Mouse (Mus musculus) heart, adult 18-20 months (tissue): Measurements from ENCODE around the gene Cebpzos. TPM values are rescaled to one million over a fixed set of nuclear protein-coding genes. Genes with fewer than 3 reads are reported as not detected.

Experiments used
- DNase-seq, 2 experiments: peaks; one replicate each; pipeline ENCODE4 v3.0.0; 2021 to 2022; ENCODE audit warnings: mixed read lengths in 1 of 2
- total RNA-seq, 2 experiments: library from RNA; stranded (reverse); gene quantifications; 2 replicates each; pipeline ENCODE4 v1.2.3; 2021

Gene Cebpzos
- total RNA-seq, 2 experiments from 2014 or later, result 69.4 to 71.8 TPM

DNA sequence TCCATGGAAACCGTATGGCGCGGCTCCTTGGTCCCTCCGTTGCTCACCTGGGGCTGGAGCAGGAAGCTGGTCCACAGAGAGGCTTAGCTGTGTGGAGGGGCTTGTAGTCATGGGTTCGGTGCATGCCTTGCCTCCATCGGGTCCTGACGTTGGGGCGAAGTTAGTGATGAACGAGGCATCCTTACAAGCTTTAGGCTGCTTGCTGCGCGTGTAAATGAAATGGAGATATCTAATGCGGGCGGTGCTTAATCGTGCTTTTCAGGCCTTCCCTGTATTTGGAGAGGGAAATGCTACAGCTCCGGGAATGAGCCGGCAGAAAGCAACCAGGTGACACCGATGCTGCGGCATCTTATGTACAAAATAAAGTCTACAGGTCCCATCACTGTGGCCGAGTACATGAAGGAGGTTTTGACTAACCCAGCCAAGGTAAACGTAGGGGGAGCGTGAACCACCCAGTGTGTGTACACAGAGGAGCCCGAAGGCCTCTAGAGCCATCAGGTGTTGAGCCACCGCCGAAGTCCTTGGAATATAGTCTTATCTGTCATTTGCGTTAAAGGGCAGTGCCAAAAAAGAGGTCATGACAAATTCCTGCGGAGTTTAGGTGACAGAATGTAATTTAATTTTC lies 21.0 kb downstream of the Cebpzos start:
- no peak for DNase-seq

DNA sequence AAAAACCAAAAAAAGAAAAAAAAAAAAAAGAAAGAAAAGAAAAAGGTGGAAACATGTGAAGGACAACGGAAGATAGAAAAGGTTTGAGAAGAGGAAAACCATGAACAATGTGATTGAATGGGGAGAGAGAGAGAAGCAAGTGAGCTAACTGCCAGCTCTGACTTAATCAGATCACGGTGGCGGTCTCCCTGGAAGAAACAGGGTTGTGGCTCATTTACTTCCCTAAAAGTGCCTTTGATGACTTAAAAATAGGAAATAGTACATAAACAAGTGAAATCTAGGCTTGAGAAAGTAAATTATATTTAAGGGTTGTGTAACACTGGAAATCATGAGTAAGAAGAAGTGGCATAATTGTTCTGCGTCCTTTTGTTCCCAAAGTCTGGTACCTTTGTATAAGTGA lies 22.6 kb downstream of the Cebpzos start:
- no peak for DNase-seq

DNA sequence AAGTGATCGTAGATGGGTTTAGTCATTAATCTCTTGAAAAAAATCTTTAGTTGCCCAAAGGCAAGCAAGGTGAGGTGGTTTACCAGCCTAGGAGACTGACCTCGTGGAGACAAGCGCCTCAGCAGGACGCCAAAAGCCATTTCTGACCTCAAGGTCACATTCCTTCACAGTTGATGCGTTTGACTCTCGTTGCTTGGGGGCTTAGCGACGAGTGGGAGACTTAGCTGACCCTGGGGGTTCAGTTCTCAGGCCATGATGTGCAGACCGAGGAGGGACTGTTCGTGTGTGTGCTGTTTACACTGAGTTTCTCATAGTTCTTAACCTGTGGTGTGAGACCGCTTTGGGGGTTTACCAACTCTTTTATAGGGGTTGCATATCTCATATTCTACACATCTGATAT lies 26.3 kb downstream of the Cebpzos start:
- DNase-seq, result no peak

DNA sequence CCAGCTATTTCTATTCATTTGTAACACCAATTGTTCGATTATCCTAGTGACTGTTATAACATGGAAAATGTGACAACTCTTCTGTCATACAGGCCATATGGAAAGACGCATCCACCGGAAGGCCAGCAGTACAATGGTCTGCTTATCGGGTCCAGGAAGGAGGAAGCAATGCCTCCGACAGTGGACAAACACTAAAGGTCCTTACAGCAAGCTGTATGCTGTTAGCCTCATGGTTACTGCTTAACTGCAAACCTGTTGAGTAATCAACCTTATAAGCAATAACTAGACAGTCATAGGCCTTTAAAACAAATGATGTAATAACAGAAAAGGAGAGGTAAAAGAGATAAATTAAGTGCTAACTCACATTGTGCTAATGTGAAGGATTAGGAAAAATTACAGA lies 34.9 kb downstream of the Cebpzos start:
- no peak for DNase-seq

DNA sequence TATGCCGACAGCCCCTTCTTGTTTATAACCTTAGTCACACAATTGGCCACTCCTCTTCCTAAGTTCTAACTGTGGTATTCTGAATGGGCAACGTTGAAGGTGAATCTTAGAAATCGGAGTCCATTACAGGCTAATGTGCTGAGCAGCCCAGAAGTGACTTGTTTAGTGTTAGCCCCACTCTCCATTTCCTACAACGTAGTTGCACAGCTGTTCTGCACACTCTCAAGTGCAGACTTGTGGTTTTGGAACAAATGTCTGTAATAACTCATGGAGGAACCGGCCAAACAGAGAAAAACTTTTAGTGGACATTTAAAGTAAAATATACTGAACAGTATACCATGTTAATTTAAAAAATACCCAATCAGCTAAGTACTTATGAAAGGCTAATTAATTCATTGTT lies 35.8 kb downstream of the Cebpzos start:
- no peak for DNase-seq

DNA sequence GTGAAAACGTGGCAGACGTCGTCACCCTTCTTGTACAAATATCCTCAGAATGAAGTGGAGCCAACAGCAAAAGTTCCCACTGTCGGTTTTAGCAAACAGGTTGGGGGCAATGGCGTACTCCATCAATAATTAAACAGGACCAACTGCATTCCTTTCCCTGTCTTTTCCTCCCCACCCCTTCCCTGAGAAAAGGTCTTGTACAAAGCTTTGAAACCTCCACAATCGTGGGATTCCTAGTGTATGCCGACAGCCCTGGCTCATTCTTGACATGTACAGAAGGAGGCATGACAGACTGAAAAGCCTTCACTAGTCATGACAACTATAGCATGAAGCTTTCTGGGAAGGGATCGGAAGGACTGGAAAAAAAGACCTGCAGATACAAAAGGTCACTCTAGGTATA lies 36.9 kb downstream of the Cebpzos start:
- DNase-seq, result no peak

DNA sequence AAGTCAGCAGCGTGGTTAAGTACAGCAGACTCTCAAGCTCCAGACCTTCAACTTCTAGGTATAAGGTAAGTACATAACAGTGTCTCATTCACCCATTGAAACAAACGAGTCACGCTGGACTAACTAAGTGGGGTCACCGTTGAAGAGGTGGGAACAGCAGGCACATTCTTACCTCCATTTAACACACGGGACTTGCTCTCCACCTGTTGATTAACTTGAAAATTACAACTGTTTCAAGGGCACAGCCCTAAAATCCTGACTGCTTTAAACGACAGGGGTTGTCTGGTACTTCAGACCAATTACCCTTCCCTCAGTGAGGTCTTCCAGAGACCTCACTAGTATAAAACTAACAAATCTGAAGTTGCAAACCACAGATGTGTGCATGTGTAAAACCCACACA lies 43.2 kb downstream of the Cebpzos start:
- no peak for DNase-seq

DNA sequence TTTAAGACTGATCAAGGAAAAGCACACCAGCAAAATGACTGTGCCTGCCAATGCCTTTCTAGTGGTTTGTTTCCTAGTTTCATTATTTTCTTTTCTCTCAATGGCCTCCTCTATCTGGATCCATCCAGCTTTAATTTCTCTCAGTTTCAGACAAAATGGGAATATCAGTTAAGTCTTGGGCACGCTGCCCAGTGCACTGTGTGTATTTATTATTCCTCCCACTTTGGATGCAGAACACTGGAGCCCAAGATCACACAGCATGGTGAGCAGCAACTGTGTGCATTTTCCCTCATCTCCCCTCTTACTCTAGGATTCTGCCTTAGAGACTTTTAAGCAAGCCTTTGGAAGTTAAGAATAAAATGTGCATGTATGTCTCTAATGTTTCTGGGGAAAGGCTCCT lies 48.1 kb downstream of the Cebpzos start:
- DNase-seq, result no peak

DNA sequence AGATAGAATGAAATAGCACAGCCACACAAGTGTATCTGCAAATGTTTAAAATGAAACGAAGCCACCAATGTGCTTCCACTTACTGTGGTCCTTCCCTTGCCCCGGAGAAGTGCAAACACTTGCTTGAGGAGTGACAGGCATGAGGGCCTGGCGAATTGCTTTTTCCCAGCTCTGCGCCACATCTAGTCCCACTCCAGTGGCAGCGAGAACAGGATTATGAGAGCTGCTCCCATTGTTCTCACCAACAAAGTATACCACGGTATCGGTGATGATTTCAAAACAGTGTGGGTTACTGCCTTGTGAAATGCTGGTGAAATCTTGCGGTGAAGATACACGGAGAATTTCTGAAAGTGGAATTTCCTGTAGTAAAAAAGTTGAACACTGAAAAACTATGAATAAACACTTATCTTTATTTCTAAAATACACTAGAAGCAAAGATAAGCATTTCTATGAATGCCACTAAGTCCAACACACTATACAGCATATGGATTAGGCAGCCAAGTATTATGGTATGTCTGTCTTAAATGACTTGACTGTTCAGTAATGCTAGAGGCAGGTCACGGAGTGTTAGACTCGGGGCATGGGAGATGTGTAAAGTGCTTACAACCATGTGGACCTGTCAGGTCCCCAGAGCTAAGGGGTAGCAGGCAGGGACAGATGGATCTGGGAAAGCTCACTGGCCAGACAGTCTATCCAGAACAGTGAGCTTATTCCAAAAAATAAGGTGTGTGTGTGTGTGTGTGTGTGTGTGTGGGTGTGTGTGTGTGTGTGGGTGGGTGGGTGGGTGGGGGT lies 50.0 kb downstream of the Cebpzos start:
- DNase-seq, result no peak

DNA sequence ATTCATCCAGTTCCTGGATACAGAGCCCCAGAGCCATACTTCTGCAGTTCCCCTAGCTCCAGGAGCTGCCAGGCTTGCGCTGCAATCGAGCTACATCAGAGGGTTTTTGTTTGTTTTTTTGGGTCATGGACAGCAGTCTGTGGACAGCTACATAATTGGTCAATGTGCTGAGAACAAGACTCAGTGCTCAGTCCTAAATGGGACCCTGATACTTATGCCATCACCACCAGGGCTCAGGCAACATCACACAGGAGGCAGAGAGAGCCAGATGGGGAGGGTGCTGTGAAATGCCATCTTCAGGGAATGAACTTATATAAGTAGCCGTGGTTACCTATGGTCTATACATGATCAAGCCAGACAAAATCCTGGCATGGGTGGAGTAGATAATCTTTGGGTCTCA lies 52.2 kb downstream of the Cebpzos start:
- DNase-seq, result no peak

Other genes starting within 250 kb of the Cebpzos start
- 10 to 100 TPM; 22.5 to 23.0 TPM for gene Strn, start 179.3 kb upstream of the Cebpzos start, total RNA-seq
- gene Heatr5b, start 81.1 kb upstream of the Cebpzos start, total RNA-seq, result 10 to 100 TPM; 39.5 to 46.3 TPM
- 10 to 100 TPM; 25.0 to 30.6 TPM for gene Gpatch11, start 80.9 kb upstream of the Cebpzos start, total RNA-seq
- gene Eif2ak2, start 33.9 kb upstream of the Cebpzos start, total RNA-seq, result 1 to 10 TPM; 9.3 to 9.6 TPM
- not detected for gene Sult6b1, start 9.5 kb upstream of the Cebpzos start, total RNA-seq
- gene Cebpz, start 20.6 kb downstream of the Cebpzos start, total RNA-seq, result 10 to 100 TPM; 22.1 to 24.4 TPM
- 10 to 100 TPM; 41.2 to 51.6 TPM for gene Ndufaf7, start 20.6 kb downstream of the Cebpzos start, total RNA-seq
- gene Prkd3, start 104.3 kb downstream of the Cebpzos start, total RNA-seq, result 10 to 100 TPM; 15.9 to 16.0 TPM
- 1 to 10 TPM; 3.9 to 5.3 TPM for gene Qpct, start 135.4 kb downstream of the Cebpzos start, total RNA-seq